ENCODE assay signal across 26 mouse cellular contexts in genomic region chr12:51976531-51976930, GRCm38 (mm10). TPM values are rescaled to one million over a fixed set of nuclear protein-coding genes. Genes with fewer than 3 reads are reported as not detected.
DNase-seq lines count a peak whose midpoint lies in the region; ATAC-seq and TF ChIP-seq lines count a peak whose summit lies in the region.
"Had no signal": no experiment of that assay in that cellular context is flagged by ENCODE, and none has a peak within 500 bp of the region (broad histone marks: within the 10 kb centered on the region; RNA-seq: fewer than 3 reads in every experiment).

No protein-coding gene starts in this region.

- DNase-seq in gastrocnemius, adult 2 months = no peak
- DNase-seq in gastrocnemius, postnatal 36 days = no peak
- peak; percentile 51 for DNase-seq in CD4-positive helper T cell, adult 2 months (ENCODE audit: low read depth, low spot score)
- no peak for DNase-seq in adrenal gland, postnatal 10 days
- no peak for DNase-seq in thymus, postnatal 14 days
- DNase-seq: adrenal gland, postnatal 14 days; gastrocnemius, postnatal 10 days; liver, embryonic 13.5 days; lung, embryonic 14.5 days; lung, postnatal 36 days; retina, postnatal 1 day; right cerebral cortex, postnatal 4 days; thymus, postnatal 25 days had no signal

- no peak overlapping the region for H3K4me3 ChIP-seq in gastrocnemius, adult 2 months
- peak overlapping the region; percentile 60 for H3K4me3 ChIP-seq in E14TG2a.4 (replicated peaks; ENCODE audit: low read length)
- H3K4me3 ChIP-seq: embryonic facial prominence, embryonic 10.5 days; heart, embryonic 13.5 days; hindbrain, embryonic 15.5 days; kidney, embryonic 15.5 days; limb, embryonic 13.5 days; liver, embryonic 13.5 days had no signal

- peaks cover 24% of the 10 kb centered on the region for H3K4me1 ChIP-seq in E14TG2a.4 (replicated peaks; ENCODE audit: low read depth, low read length)
- H3K4me1 ChIP-seq: embryonic facial prominence, embryonic 10.5 days; heart, embryonic 13.5 days; kidney, embryonic 15.5 days had no signal

- no peaks in the 10 kb centered on the region for H3K27me3 ChIP-seq in E14TG2a.4 (ENCODE audit: insufficient read depth, low read length)
- H3K27me3 ChIP-seq: heart, embryonic 13.5 days; hindbrain, embryonic 15.5 days; kidney, embryonic 15.5 days; limb, embryonic 13.5 days; liver, embryonic 13.5 days had no signal

- H3K9me3 ChIP-seq in E14TG2a.4 (ENCODE audit: low read length) = peaks cover 6% of the 10 kb centered on the region; the same call in 1 of the 2 replicates
- H3K9me3 ChIP-seq: embryonic facial prominence, embryonic 10.5 days; heart, embryonic 13.5 days; hindbrain, embryonic 15.5 days; kidney, embryonic 15.5 days; limb, embryonic 13.5 days had no signal

- intact Hi-C loops in gastrocnemius, adult 2 months (cut with DNase I) = no loop called here
- intact Hi-C loops in gastrocnemius, postnatal 36 days (cut with DNase I) = no loop called here

- peak overlapping the region; percentile 71 for H3K27ac ChIP-seq in gastrocnemius, adult 2 months
- H3K27ac ChIP-seq: embryonic facial prominence, embryonic 10.5 days; heart, embryonic 13.5 days; hindbrain, embryonic 15.5 days; kidney, embryonic 15.5 days; limb, embryonic 13.5 days; liver, embryonic 13.5 days; stomach, postnatal 0 days had no signal

- no peaks in the 10 kb centered on the region for H3K36me3 ChIP-seq in E14TG2a.4 (ENCODE audit: insufficient read depth, low read length)
- H3K36me3 ChIP-seq: embryonic facial prominence, embryonic 10.5 days; heart, embryonic 13.5 days; hindbrain, embryonic 15.5 days; kidney, embryonic 15.5 days; limb, embryonic 13.5 days; liver, embryonic 13.5 days had no signal

- TF ChIP-seq CTCF in gastrocnemius, adult 2 months (IDR thresholded peaks at IDR 0.05) = no peak
- TF ChIP-seq CTCF in E14TG2a.4 (conservative IDR thresholded peaks at IDR 0.05; ENCODE audit: low read length) = no peak

- peak; percentile 51 to 53 for ATAC-seq in hematopoietic stem cell, adult 5-6 weeks (replicated peaks in 1 of 2; ENCODE audit: insufficient read depth in 1 of 2, low FRiP score in 2 of 2, low TSS enrichment in 1 of 2, low read depth in 1 of 2, poor library complexity in 2 of 2, severe bottlenecking in 2 of 2)
- ATAC-seq: activated CD4-positive, CD25-positive, alpha-beta regulatory T cell, adult 4 months; intestine, embryonic 16.5 days had no signal

RNA-seq across cellular contexts. Expression of gene Heatr5a, which starts 5.4 kb away (rescaled TPM):
- 10 to 100 TPM; 16.7 to 29.0 TPM for total RNA-seq in gastrocnemius, adult 2 months (2021)
- total RNA-seq in gastrocnemius, postnatal 36 days (2021) = 10 to 100 TPM; 14.5 to 15.2 TPM
- total RNA-seq in hematopoietic stem cell, adult 5-6 weeks (2017) = 58.0 and 58.6 TPM in 2 replicates
- 10 to 100 TPM; 14.9 to 22.4 TPM for total RNA-seq in adrenal gland, postnatal 10 days (2021)

RNA-seq across cellular contexts. Expression of gene Dtd2, which starts 29.8 kb away (rescaled TPM):
- 1 to 10 TPM; 4.2 to 4.9 TPM for total RNA-seq in gastrocnemius, adult 2 months (2021)
- 1 to 10 TPM; 3.6 to 3.9 TPM for total RNA-seq in gastrocnemius, postnatal 36 days (2021)
- 9.0 and 20.8 TPM in 2 replicates for total RNA-seq in hematopoietic stem cell, adult 5-6 weeks (2017)
- 10 to 100 TPM; 16.7 to 21.1 TPM for total RNA-seq in adrenal gland, postnatal 10 days (2021)

RNA-seq across cellular contexts. Expression of gene Gpr33, which starts 51.3 kb away (rescaled TPM):
- total RNA-seq in gastrocnemius, adult 2 months (2021) = not detected
- total RNA-seq in gastrocnemius, postnatal 36 days (2021) = not detected
- total RNA-seq in hematopoietic stem cell, adult 5-6 weeks (2017) = not detected in 2 replicates
- total RNA-seq in adrenal gland, postnatal 10 days (2021) = not detected
- total RNA-seq: adrenal gland, postnatal 14 days; heart, postnatal 36 days; layer of hippocampus, postnatal 14 days; left cerebral cortex, postnatal 14 days had no signal
